Mouse (Mus musculus) small intestine, adult 2 months (tissue): ENCODE data around the gene Zc3h7a. TPM values are rescaled to one million over a fixed set of nuclear protein-coding genes. Genes with fewer than 3 reads are reported as not detected.

Experiments
- H3K27ac ChIP-seq: fragments of 200-500 bp; 2 replicates; pipeline ENCODE4 v1.5.1; 2012; ENCODE audit warnings: low read depth, low read length, control low read depth, inconsistent platforms; ENCODE audit not compliant: insufficient read depth
- H3K27me3 ChIP-seq: fragments of 200-500 bp; 2 replicates; pipeline ENCODE4 v1.6.1; 2012; ENCODE audit warnings: mild to moderate bottlenecking, moderate library complexity, low read length, inconsistent platforms; ENCODE audit not compliant: control insufficient read depth, insufficient read depth
- H3K36me3 ChIP-seq: fragments of 200-500 bp; 2 replicates; pipeline ENCODE4 v1.6.1; 2012; ENCODE audit warnings: mild to moderate bottlenecking, low read length, control low read depth, inconsistent platforms; ENCODE audit not compliant: control insufficient read depth, insufficient read depth
- H3K4me1 ChIP-seq: fragments of 200-500 bp; 2 replicates; pipeline ENCODE4 v1.6.1; 2012; ENCODE audit warnings: low read length, inconsistent platforms, mixed read lengths; ENCODE audit not compliant: control insufficient read depth, insufficient read depth, insufficient read length
- H3K4me3 ChIP-seq: fragments of 200-500 bp; 2 replicates; pipeline ENCODE4 v1.5.1; 2012; ENCODE audit warnings: low read depth, mild to moderate bottlenecking, control low read depth, inconsistent platforms, low read length, moderate library complexity
- CTCF ChIP-seq: fragments of 200-500 bp; IDR thresholded peaks from 2 replicates; pipeline ENCODE4 v1.5.1; 2012; ENCODE audit warnings: low read depth, mild to moderate bottlenecking, control low read depth, inconsistent platforms, low read length, moderate library complexity, mixed read lengths; ENCODE audit not compliant: insufficient replicate concordance, insufficient read length; ENCODE audit errors: extremely low read depth
- POLR2A ChIP-seq: fragments of 200-500 bp; IDR thresholded peaks from 2 replicates; pipeline ENCODE4 v1.6.1; 2012; ENCODE audit warnings: low read depth, mild to moderate bottlenecking, control low read depth, inconsistent platforms, low read length, moderate library complexity
- WGBS: fragments of 180-500 bp; shearing (Covaris S2); methylation state at CpG from one replicate; pipeline ENCODE4 v1.1.7; 2018; 5-methylcytosine and 5-hydroxymethylcytosine counted together
- polyA plus RNA-seq: library from polyadenylated mRNA; depleted of rRNA; stranded (reverse); fragments of >200 nt; gene quantifications from 2 replicates; pipeline ENCODE4 v1.2.3, GENCODE M21; 2012

Zc3h7a gene
- polyA plus RNA-seq, 1 experiment = 23.2 TPM

DNA sequence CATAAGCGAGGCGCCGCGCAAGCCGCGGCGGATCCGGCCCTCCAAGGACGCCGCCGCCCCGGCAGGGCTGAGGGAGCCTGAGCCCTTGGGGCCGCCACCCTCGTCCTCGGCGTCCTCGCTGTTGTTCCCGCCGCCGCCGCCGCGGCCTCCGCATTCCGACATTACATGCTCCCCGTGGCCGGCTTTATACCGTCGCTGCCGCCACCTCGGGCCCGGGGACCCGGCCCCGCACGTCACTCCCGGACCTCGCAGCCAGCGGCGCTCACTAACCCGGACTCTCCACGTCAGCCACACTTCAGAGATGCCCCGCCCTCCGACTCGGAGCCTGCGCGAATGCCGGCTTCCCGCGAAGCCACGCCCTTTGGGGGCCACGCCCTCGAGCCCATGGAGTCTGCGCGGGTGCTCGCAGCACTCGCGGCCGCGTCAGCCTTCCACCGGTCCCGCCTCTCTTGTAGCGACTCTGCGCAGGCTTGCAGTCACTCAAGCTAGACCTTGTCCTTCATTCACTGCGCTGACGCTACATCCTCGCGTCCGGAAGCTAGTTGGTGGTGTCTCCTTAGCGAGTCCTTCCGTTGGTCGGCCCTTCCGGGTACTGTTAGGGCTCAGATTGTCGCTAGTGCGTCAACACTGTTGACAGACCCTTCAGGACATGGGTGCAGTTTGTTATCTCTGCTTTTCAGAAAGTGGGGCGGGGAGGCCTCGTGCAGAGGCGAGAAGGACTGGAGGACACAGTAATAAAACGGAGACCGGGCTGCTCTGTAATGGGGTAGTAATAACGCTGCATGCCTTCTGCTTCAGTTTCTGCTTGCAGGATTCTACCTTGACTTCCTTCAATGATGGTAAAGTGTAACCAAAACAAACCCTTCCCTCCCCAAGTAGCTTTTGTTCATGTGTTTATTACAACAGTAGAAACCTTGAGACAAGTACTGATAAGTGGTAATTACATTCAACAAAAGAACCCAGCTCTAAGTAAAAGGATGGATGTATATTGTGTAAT, 41.5 kb downstream of the Zc3h7a start, which contains the start of gene Txndc11:
TSS of gene Txndc11 (minus strand) at position 303 of the 997 bp plus-strand sequence.
- peaks cover 24% of the 10 kb centered on the region for H3K36me3 ChIP-seq
- TF ChIP-seq POLR2A (peak; percentile 84), CTCF (no peak)
- 0 out of 2 replicates have a peak, but pooled peaks cover 2% of the 10 kb centered on the region for H3K4me1 ChIP-seq
- peak within 1 kb of the TSS; percentile 81 for H3K4me3 ChIP-seq
- H3K27ac ChIP-seq = peak within 1 kb of the TSS; percentile 97
- under 1% methylated on average over 80 of the region's 80 CpGs for WGBS
- H3K27me3 ChIP-seq = no peaks in the 10 kb centered on the region

DNA sequence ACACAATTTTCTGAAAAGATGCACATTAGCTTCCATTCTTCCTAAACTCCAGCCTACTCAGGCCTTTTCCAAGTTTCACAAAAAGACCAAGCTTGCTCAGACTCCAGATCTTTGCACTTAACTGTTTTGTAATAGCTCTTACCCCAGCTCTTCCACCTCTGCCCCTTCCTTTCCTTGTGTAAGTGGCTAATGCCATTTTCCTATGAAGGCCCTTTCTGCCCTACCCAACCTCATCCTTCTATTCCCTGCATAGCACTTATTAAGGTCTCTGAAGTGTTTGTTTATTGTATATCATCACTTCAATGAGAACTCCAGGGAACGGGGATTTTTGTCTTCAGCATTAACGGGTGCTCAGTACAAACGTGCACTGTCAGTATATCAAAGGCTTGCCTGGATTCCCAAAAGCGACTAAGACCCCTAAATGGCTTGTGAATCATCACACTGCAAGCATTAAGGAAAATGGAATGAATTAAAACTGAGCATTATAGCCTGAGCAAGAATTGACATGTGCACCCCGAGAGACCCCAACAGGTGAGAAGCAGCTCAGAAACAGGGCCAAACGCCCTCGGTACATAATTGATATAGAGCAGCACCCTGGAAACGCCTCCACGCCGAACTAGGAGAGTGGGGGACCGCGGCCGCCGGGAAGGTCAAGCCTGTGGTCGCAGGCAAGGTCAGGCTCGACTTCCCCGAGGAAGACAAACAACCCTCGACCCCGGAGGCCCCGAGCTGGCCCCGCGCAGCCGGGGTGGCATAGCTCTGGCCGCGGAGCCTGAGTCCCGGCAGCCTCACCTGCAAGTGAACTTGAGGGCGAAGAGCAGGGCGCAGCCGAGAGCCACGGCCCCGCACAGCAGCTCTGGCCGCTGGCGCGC, 42.5 kb downstream of the Zc3h7a start:
- H3K4me1 ChIP-seq = 0 out of 2 replicates have a peak, but pooled peaks cover 2% of the 10 kb centered on the region
- peak overlapping the region; percentile 85 for H3K27ac ChIP-seq
- WGBS = under 1% methylated on average over 34 of the region's 34 CpGs
- TF ChIP-seq CTCF = no peak
- no peak for TF ChIP-seq POLR2A
- no peaks in the 10 kb centered on the region for H3K27me3 ChIP-seq
- H3K4me3 ChIP-seq = peak overlapping the region; percentile 81
- H3K36me3 ChIP-seq = peaks cover 15% of the 10 kb centered on the region

DNA sequence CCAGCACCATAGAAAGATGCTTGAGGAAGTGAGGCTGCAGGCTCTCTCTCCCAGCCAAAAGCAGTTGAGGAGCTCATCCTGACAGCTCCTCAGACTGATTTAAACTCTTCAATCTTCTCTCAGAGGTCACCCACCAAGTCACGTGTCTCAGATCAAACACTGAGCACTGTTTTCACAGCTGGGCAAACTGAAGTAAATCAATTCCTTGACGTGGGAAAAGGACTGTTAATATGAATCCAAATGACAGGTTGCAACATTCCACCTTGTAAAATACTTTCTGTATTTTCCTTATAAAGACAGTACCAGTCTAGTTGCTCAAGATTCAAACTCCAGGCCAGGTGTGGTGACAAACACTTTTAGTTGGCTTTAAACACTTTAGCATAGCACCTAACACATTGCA, 43.4 kb downstream of the Zc3h7a start:
- no peak for TF ChIP-seq POLR2A
- no peak for TF ChIP-seq CTCF
- Histone ChIP-seq H3K27me3 (no peaks in the 10 kb centered on the region), H3K27ac (no peak overlapping the region), H3K36me3 (peaks cover 20% of the 10 kb centered on the region), H3K4me1 (0 out of 2 replicates have a peak, but pooled peaks cover 2% of the 10 kb centered on the region), H3K4me3 (no peak overlapping the region; the same call in 1 of the 2 replicates)
- 4% methylated on average over 2 of the region's 2 CpGs for WGBS

DNA sequence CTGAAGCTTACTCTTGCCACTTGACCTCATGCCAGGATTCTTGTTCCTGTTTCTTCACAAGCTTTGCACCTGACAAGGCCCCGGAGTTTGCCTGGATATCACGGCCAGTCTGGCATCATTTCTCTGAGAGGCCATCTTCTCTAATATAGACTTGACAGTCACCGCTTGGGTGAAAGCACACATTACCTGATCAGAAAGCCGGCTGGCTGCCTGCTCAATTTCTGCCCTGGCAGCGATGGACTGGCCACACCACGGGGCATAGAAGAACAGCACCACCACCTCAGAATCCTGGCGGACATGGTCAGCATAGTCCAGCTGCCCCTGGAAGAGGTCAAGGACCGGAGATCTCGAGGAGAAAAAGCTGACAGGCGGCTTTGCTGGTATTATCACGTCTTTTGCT, 47.9 kb downstream of the Zc3h7a start:
- Histone ChIP-seq H3K4me3 (no peak overlapping the region), H3K27me3 (no peaks in the 10 kb centered on the region), H3K4me1 (0 out of 2 replicates have a peak, but pooled peaks cover 2% of the 10 kb centered on the region), H3K36me3 (peaks cover 26% of the 10 kb centered on the region), H3K27ac (no peak overlapping the region)
- TF ChIP-seq POLR2A = no peak
- WGBS = 84% methylated on average over 11 of the region's 11 CpGs

DNA sequence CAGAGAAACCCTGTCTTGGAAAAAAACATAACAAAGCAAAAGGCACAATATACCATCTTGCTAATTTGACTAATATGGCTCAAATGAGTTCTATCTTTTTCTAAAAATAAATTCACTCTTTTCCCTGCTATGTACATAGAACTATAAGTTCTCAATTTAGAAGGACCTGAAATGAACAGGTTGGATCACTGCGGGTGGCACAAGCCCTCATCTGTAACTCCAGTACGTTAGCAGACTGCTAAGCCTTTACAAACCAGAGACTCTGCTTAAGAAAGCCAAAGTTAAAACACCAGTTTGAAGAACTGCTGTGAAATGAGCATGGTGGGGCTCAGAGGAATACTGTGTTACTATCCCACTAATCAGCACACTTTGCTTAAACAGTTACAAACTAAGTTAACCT, 50.8 kb downstream of the Zc3h7a start:
- TF ChIP-seq POLR2A (no peak), CTCF (no peak)
- Histone ChIP-seq H3K4me3 (no peak overlapping the region), H3K27ac (no peak overlapping the region), H3K4me1 (no peaks in the 10 kb centered on the region), H3K27me3 (no peaks in the 10 kb centered on the region), H3K36me3 (peaks cover 42% of the 10 kb centered on the region)
- 90% methylated on average over 2 of the region's 2 CpGs for WGBS

DNA sequence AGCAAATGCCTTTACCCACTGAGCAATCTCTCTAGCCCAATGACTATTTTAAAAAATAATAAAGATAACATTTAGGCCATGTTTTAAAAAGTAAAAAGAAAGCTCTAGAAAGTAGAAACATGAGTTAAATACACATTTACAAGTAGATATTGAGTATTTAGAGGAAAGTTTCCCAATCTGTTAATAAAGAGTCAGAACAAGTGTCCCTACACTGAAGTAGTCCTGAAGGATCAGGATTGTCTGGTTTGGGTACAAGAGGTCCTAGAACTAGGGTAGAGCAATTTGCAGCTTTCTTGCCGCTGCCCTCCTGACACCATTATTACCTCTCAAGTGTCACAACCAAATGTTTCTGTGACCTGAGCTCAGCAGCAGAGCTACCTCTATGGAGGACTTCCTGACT, 52.1 kb downstream of the Zc3h7a start:
- H3K36me3 ChIP-seq = peaks cover 52% of the 10 kb centered on the region

More for the DNA sequence above, 52.1 kb downstream of the Zc3h7a start:
- no peaks in the 10 kb centered on the region for H3K4me1 ChIP-seq
- no peak overlapping the region for H3K4me3 ChIP-seq
- TF ChIP-seq CTCF = no peak
- no peaks in the 10 kb centered on the region for H3K27me3 ChIP-seq
- WGBS = 92% methylated on average over 1 of the region's 1 CpGs
- H3K27ac ChIP-seq = no peak overlapping the region
